Mouse (Mus musculus) heart, adult 18-20 months (tissue): ENCODE data around the gene Dok5. TPM values are rescaled to one million over a fixed set of nuclear protein-coding genes. Genes with fewer than 3 reads are reported as not detected.

ENCODE experiments used
- DNase-seq, 2 experiments: peaks; one replicate each; pipeline ENCODE4 v3.0.0; 2021 to 2022; ENCODE audit warnings: mixed read lengths in 1 of 2
- total RNA-seq, 2 experiments: library from RNA; stranded (reverse); gene quantifications; 2 replicates each; pipeline ENCODE4 v1.2.3; 2021

The Dok5 gene
- total RNA-seq, 2 experiments from 2014 or later = 0.26 to 0.30 TPM

DNA sequence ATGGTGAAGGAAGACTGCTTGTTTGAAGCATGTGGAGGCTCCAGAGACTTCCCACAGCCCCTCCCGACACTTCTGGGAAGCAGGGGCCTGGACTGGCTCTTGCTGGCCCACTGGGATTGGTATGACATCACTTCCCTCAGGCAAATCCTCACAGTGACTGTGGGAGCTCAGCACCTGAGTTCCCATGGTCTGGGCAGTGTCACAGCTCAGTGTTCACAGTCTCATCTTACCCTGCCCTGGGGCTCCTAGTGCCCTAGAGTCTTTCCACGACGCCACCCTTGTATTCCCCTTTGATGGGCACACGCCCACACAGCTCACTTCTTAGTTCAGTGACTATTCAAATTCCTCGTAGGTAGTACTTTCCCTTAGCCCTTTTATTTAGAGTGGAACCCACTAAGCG lies 71.4 kb downstream of the Dok5 start:
- DNase-seq = no peak

DNA sequence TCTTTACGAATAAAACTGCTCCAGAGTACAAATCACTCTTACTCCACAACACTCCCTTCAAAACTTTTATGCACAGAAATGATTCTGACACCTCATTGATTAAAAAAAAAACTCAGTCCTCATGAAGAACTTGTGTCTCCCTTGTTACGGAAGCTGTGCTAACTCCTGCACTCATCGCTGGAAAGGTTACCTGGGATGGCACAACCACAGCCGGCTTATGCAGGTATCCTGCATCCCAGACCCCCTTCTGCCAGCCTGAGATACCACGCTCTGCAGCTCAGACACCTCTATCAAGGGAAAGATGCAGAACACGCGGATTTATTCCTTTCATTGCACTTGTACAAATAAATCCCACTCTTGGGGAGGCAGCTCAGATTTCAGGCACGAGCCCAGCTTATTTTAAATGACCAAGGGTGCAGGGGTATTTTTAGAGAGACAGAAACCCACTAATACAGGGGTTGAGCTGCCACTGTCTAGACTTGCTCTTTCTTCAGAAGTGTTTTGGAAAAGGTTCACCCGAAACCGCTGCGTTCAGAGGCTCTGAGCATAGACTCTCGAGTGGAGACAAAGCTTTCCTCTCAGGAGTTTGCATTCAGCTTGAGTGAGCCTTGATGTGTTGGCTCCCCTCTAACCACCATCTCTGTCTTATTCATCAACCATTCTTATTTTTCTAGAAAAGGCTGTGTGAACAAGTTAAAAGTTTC lies 76.1 kb downstream of the Dok5 start:
- no peak for DNase-seq

DNA sequence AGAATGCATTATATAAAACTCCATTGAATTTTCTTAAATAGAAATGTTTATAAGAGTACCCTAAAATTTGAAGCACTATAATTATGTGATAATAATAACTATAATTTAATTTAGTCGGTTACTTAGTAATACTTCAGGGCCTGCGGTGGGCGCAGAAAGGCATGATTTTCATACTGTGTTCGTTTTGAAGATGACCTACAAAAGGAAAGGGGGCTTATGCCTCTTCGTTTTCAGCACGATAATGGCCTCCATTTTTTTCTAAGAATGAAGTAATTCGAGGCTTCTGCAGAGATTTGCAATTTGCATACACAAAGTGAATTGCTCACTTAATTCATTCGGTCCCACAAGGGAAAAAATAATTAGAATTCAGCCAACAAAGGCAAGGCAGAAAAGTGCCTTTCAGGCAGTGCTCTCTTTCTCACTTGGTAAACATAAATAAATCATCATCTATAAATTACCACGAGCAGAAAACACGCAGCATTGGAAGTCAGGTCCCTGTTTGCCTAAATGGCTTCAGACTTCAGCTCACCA lies 76.7 kb downstream of the Dok5 start:
- no peak for DNase-seq

DNA sequence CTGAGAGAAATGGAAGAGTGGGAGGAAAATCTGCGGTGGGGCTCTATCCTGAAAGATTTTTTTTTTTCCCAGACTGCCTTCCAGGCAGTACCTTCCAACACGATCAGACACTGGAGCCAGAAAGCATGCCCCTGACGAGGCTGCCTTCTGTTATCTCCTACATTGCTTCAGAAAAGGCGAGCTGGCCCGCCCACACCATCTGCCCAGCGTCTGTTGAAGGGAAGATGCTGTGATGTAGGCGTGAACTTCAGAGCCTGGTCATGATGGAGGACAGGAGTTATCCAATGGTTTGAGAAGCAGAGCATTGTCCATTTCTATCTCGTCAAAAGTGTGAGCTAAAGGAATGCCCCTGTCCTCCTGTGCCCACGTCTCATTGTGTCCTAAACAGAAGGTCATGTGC lies 79.7 kb downstream of the Dok5 start:
- no peak for DNase-seq

GRCm38 (mm10) chr2:170816302-170816701 lies 84.7 kb downstream of the Dok5 start:
- DNase-seq = no peak

- no peak for DNase-seq
Measured at GRCm38 (mm10) chr2:170817112-170817703, 85.6 kb downstream of the Dok5 start.

GRCm38 (mm10) chr2:170826821-170827441 lies 95.3 kb downstream of the Dok5 start:
- peak in 1 of 2 experiments; percentile 12 for DNase-seq

DNA sequence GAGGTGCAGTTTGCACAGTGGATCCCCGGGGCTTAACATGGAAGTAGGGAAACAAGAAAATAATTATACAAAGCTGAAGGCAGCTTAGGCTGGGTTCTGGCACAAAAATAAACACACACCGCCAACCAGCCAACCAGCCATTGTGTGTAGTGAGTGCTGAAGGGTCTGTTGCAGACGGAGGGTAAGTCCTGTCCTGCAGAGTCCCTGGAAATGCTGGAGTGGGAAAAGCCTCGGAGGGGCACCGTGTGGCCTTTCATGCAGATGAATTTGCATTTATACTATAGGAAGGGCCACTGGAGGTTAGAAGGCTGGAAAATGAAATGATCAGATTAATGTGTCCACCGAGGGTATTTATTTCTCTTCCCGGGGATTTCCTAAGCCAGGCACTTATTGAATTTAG lies 97.2 kb downstream of the Dok5 start:
- no peak for DNase-seq

- DNase-seq = no peak
Measured at GRCm38 (mm10) chr2:170829191-170829611, 97.6 kb downstream of the Dok5 start.

- no peak for DNase-seq
Measured at GRCm38 (mm10) chr2:170829988-170830387, 98.4 kb downstream of the Dok5 start.

- peak; percentile 31 to 33 for DNase-seq
Measured at GRCm38 (mm10) chr2:170836862-170837261, 105.3 kb downstream of the Dok5 start.

DNA sequence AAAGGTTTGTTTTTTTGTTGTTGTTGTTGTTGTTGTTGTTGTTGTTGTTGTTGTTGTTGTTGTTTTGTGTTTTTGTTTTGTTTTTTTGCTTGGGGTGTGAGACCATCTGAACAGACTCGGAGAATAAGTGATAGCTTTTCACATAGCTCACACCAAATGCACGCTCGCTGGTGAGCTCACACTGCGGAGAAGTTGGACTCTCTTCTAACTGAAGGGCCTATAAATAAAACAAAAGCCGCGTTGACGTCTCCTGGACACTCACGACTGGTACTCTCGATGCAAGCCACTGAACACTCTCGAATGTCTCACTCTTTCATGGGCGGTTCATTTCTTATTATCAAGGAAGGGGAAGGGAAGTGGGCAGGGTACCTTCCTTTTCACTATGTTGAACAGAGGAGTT lies 105.8 kb downstream of the Dok5 start:
- no peak for DNase-seq

- no peak for DNase-seq
Measured at GRCm38 (mm10) chr2:170837824-170838557, 106.4 kb downstream of the Dok5 start.

GRCm38 (mm10) chr2:170841441-170841965 lies 109.9 kb downstream of the Dok5 start:
- no peak for DNase-seq

GRCm38 (mm10) chr2:170845511-170845910 lies 113.9 kb downstream of the Dok5 start:
- no peak for DNase-seq

DNA sequence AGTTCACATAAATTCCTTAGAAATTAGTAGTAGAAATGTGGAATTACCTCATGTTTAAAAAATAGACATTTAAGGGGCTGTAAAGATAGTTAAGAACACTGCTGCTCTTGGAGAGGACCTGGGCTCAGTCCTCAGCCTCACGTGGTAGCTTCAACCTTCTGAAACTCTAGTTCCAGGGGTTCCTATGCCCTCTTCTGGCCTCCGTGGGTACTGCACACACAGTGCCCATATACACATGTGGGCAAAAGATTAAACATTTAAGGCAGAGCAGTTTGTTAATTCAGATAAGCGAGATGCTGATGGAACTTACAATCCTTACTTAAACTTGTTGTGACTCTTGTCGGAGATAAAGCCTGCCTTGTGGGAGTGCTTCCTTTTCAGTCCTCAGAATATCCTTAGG lies 118.5 kb downstream of the Dok5 start:
- no peak for DNase-seq

DNA sequence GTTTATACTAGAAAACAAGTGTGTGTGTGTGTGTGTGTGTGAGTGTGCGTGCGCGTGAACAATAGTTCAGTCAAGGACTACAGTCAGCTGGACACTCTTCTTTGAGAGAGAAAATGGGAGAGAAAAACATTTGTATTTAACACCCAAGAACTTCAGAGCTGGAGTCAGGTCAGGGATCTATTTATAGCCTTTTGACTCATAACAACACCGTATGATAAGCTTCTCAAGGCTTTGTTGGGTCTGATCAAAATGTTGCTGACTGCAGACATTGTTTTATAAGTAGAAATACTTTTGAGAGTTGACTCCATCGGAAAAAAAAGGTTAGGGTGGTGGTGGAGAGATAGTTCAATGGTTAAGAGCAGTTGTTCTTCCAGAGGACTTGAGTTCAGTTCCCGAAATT lies 120.7 kb downstream of the Dok5 start:
- peak in 1 of 2 experiments; percentile 16 for DNase-seq

DNA sequence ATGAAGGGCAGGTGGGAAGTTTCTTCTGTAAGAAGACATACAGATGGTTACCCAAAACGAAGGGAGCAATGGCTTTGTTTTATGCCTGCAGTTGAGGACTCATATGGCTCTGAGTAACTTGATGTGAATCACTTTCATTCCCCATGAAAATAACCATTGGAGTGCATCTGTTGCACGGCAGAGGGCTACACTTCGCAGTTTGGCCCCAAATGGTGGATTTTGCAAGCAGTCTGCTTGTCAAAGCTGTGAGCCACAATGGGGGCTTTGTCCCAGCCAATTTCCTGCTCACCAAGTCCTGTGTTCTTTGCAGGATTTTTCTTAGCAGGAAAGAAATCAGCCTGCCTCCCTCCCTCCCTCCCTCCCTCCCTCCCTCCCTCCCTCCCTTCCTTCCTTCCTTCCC lies 123.6 kb downstream of the Dok5 start:
- peak in 1 of 2 experiments; percentile 19 for DNase-seq

DNA sequence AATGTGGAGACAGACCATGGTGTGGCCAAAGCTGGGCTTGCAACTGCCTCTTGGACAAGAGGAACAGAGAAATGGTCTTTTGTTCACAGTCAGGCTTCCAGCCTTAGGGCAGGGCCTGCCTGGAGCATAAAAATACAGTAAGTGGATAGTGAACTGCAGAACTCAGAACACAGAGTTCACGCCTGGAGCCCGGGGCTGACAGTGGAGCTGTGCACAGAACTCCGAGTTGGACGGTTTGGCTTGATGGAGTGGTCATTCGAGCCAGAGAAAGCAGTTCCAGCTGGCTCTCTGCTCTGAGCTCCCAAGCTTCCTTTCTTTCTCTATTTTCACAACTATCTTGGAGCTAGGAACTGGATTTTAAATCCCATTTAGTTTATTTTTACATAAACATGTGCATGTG lies 124.5 kb downstream of the Dok5 start:
- DNase-seq = peak; percentile 48 to 63

DNA sequence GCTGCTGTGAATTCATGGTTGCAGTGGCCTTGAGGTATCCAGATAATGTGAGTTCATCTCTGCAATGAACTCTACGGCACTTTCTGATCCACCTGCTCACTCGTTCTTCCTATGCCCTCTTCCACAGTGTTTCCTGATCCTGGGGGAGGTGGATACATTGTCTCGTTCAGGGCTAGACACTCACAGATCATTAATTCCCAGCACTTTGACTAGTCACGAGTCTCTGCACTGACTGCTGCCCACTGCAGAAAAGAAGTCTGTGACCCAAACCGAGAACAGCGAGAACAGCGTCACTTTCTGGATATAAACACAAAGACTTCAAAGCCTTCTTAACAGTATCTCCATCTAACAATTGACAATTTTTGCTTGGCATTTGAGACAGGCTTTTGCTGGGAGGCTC lies 125.9 kb downstream of the Dok5 start:
- DNase-seq = no peak

- DNase-seq = no peak
Measured at GRCm38 (mm10) chr2:170858640-170859039, 127.0 kb downstream of the Dok5 start.

DNA sequence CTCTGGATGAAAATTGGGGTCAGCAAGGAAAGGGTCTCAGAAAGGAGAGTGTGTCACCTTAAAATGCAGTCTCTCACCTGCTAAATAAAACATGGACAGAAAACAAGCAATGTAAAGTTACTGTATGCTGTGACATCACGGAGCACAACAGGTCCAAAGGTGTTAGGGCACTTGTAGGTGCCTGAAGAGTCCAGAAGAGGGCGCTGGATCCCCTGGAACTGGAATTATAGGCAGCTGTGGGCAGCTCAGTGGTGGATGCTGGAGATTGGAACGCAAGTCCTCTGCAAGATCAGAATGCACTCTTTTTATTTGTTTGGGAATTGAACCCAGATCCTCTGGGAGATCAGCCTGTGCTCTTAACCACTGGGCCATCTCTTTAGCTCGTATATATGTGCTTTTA lies 129.0 kb downstream of the Dok5 start:
- no peak for DNase-seq
